Mouse (Mus musculus) hindbrain, postnatal 0 days (tissue): Measurements from ENCODE around the gene Zfp367. TPM values are rescaled to one million over a fixed set of nuclear protein-coding genes. Genes with fewer than 3 reads are reported as not detected.

ENCODE experiments used
- ATAC-seq: fragments of 200-750 bp; cut with Nextera tagmentation; 2 replicates; pipeline ENCODE4 v1.8.0; 2017; ENCODE audit warnings: mild to moderate bottlenecking, moderate TSS enrichment, moderate library complexity
- DNase-seq: peaks from one replicate; pipeline ENCODE4 v3.0.0-alpha.2; 2015; ENCODE audit warnings: low spot score
- H3K27ac ChIP-seq: fragments of 300-500 bp; sonication (generic); 2 replicates; pipeline ENCODE4 v1.5.1; 2014; ENCODE audit warnings: mild to moderate bottlenecking
- H3K27me3 ChIP-seq: fragments of 300-500 bp; sonication (generic); 2 replicates; pipeline ENCODE4 v1.6.1; 2014; ENCODE audit warnings: low read length, mixed read lengths; ENCODE audit not compliant: insufficient read depth
- H3K36me3 ChIP-seq: fragments of 300-500 bp; sonication (generic); 2 replicates; pipeline ENCODE4 v1.6.1; 2014; ENCODE audit warnings: low read length, mixed read lengths; ENCODE audit not compliant: insufficient read depth
- H3K4me1 ChIP-seq: fragments of 300-500 bp; sonication (generic); 2 replicates; pipeline ENCODE4 v1.6.1; 2014; ENCODE audit warnings: antibody characterized with exemption, low read length, mixed read lengths; ENCODE audit not compliant: insufficient read depth
- H3K4me2 ChIP-seq: fragments of 300-500 bp; sonication (generic); 2 replicates; pipeline ENCODE4 v1.6.1; 2014; ENCODE audit warnings: low read depth, mild to moderate bottlenecking, low read length, moderate library complexity, mixed read lengths
- H3K4me3 ChIP-seq: fragments of 300-500 bp; sonication (generic); 2 replicates; pipeline ENCODE4 v1.5.1; 2014; ENCODE audit warnings: low read length
- H3K9ac ChIP-seq: fragments of 300-500 bp; sonication (generic); replicated peaks from 2 replicates; pipeline ENCODE4 v1.6.1; 2014; ENCODE audit warnings: mild to moderate bottlenecking, low read length, moderate library complexity, mixed read lengths
- H3K9me3 ChIP-seq: fragments of 300-500 bp; sonication (generic); 2 replicates; pipeline ENCODE4 v1.6.1; 2016; ENCODE audit warnings: low read length, mixed read lengths
- CTCF ChIP-seq: IDR thresholded peaks from 2 replicates; pipeline ENCODE4 v1.5.1; 2016; ENCODE audit warnings: antibody characterized with exemption, control low read depth, low read depth
- WGBS: fragments of 180-500 bp; shearing (Covaris S2); extraction: QIAGEN DNeasy Blood & Tissue Kit; methylation state at CpG from one replicate; pipeline ENCODE4 v1.1.7; 2014; 5-methylcytosine and 5-hydroxymethylcytosine counted together
- polyA plus RNA-seq: library from polyadenylated mRNA; unstranded; fragments of >200 nt; fragmentation: Nextera tagmentation; extraction: Ambion mirVana; gene quantifications from 2 replicates; pipeline ENCODE4 v1.2.1, GENCODE M21; 2015
- total RNA-seq: library from RNA; depleted of rRNA; stranded (reverse); fragments of >200 nt; gene quantifications from 2 replicates; pipeline ENCODE4 v1.2.3, GENCODE M21; 2014

Gene Zfp367
- total and polyA plus RNA-seq, 2 experiments from 2014 or later = 6.7 to 15.3 TPM

DNA sequence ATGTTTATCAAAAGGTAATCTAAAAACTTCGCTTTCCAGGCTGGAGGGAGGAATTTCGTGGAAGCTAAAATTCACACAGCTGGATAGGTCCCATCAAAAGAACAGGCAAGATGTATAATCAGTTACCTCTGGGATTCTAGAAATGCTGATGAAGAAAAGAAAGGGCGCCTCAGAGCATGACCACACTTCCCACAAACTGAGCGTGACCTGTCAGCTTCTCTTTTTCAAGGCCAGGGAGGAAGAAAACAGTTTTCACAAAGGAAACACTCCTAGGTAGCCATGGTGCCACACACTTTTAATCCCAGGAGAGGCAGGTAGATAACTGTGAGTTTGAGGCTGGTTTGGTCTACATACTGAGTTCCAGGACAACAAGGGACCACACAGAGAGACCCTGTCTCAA is 32.2 kb downstream of the Zfp367 start:
- H3K4me3 ChIP-seq = no peak overlapping the region
- no peaks in the 10 kb centered on the region for H3K36me3 ChIP-seq
- H3K27ac ChIP-seq = no peak overlapping the region
- H3K9ac ChIP-seq = no peak overlapping the region
- WGBS = 53% methylated on average over 4 of the region's 4 CpGs
- no peaks in the 10 kb centered on the region for H3K9me3 ChIP-seq
- no peaks in the 10 kb centered on the region for H3K27me3 ChIP-seq
- TF ChIP-seq CTCF = no peak
- H3K4me2 ChIP-seq = no peak overlapping the region
- ATAC-seq = no peak
- DNase-seq = no peak
- no peaks in the 10 kb centered on the region for H3K4me1 ChIP-seq

DNA sequence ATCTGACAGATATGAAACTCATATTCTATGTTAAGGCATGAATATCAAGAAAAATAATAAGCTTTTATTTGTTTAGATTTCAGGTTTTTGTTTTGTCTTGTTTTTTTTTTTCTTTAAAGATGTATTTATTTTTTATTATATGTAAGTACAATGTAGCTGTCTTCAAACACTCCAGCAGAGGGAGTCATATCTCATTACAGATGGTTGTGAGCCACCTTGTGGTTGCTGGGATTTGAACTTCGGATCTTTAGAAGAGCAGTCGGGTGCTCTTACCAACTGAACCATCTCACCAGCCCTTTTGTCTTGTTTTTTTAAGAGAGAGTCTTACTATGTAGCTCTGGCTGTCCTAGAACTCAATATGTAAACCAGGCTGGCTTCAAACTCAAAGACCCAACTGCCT is 35.6 kb downstream of the Zfp367 start:
- Histone ChIP-seq H3K4me1 (no peaks in the 10 kb centered on the region), H3K9me3 (no peaks in the 10 kb centered on the region), H3K4me3 (no peak overlapping the region), H3K27ac (no peak overlapping the region), H3K9ac (no peak overlapping the region), H3K4me2 (no peak overlapping the region), H3K36me3 (no peaks in the 10 kb centered on the region), H3K27me3 (no peaks in the 10 kb centered on the region)
- WGBS = 59% methylated on average over 2 of the region's 2 CpGs
- peak; percentile 21 for TF ChIP-seq CTCF
- no peak for ATAC-seq
- DNase-seq = no peak

DNA sequence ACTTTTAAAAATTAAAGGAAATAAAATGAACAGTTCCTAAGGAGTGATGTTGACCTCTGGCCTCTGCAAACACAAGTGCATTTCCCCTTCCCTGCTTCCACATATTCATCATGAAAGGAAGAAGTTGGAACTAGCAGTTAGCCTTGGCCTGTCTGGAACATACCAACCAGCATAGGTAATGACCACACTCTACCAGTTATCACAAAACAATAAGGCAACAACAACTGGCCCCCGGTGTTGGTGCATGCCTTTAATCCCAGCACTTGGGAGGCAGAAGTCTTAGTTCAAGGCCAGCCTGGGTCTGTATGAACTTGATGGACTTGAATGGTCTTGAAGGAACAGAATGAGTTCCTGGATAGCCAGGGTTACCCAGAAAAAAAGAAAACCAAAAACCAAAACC is 42.6 kb downstream of the Zfp367 start:
- H3K27me3 ChIP-seq = no peaks in the 10 kb centered on the region
- TF ChIP-seq CTCF = no peak
- H3K4me1 ChIP-seq = no peaks in the 10 kb centered on the region
- ATAC-seq (no peak), DNase-seq (no peak)
- H3K9me3 ChIP-seq = no peaks in the 10 kb centered on the region
- no peaks in the 10 kb centered on the region for H3K36me3 ChIP-seq
- WGBS = 91% methylated on average over 1 of the region's 1 CpGs
- no peak overlapping the region for H3K4me2 ChIP-seq
- H3K9ac ChIP-seq = no peak overlapping the region
- no peak overlapping the region for H3K27ac ChIP-seq
- no peak overlapping the region for H3K4me3 ChIP-seq

GRCm38 (mm10) chr13:64108381-64108850 is 44.6 kb downstream of the Zfp367 start:
- TF ChIP-seq CTCF = no peak
- H3K4me1 ChIP-seq = no peaks in the 10 kb centered on the region
- no peaks in the 10 kb centered on the region for H3K27me3 ChIP-seq
- H3K4me3 ChIP-seq = no peak overlapping the region
- WGBS = 14% methylated on average over 5 of the region's 5 CpGs
- H3K36me3 ChIP-seq = no peaks in the 10 kb centered on the region
- H3K9me3 ChIP-seq = no peaks in the 10 kb centered on the region
- peak; percentile 46 for ATAC-seq
- H3K4me2 ChIP-seq = peak overlapping the region; percentile 34; the same call in 1 of the 2 replicates
- peak; percentile 36 for DNase-seq
- H3K27ac ChIP-seq = no peak overlapping the region
- H3K9ac ChIP-seq = no peak overlapping the region

DNA sequence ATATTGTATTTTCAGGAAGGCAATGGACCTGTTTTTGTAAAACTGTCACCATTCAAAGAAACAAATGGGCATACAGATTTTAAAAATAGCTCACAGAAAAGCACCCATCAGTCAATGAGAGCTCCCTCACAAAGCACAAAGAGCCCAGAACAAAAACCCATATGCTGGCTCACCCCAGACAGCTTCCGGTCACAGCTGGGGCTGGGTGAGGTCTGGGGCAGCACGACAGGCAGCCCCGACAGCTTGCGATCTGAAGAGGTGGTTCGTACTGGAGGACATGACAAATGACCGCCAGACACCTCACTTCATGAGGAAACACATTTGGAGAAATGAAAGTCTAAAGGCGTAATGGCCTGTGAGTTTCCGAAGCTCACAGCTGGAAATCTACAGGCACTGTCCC is 45.5 kb downstream of the Zfp367 start:
- Histone ChIP-seq H3K4me3 (no peak overlapping the region), H3K9ac (no peak overlapping the region), H3K27ac (no peak overlapping the region), H3K9me3 (no peaks in the 10 kb centered on the region), H3K36me3 (no peaks in the 10 kb centered on the region), H3K4me1 (no peaks in the 10 kb centered on the region), H3K27me3 (no peaks in the 10 kb centered on the region), H3K4me2 (peak overlapping the region; percentile 33; the same call in 1 of the 2 replicates)
- ATAC-seq (peak; percentile 57), DNase-seq (peak; percentile 29)
- TF ChIP-seq CTCF = no peak
- 13% methylated on average over 8 of the region's 8 CpGs for WGBS

DNA sequence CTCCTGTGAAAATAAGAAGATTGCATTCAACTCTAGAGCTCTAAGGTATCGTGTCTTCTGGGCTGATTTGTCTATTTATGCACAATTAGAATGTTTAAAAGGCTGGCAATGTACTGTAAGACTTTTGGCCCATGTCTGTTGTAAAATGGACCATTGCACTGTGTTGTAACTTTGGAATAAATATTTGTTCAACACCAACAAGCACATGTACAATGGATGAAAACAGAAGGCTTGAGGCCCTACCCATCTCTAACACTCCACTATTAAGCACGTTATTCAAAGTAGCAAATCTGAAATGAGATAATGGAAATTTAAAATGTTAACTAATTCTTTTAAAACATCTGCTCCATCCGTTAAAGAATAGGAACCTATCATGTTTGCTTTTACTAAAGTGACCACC is 45.9 kb downstream of the Zfp367 start:
- no peak overlapping the region for H3K9ac ChIP-seq
- H3K4me3 ChIP-seq = no peak overlapping the region
- no peaks in the 10 kb centered on the region for H3K4me1 ChIP-seq
- no peak overlapping the region for H3K27ac ChIP-seq
- ATAC-seq (no peak), DNase-seq (no peak)
- H3K9me3 ChIP-seq = no peaks in the 10 kb centered on the region
- WGBS = 40% methylated on average over 3 of the region's 3 CpGs
- no peak for TF ChIP-seq CTCF
- H3K36me3 ChIP-seq = no peaks in the 10 kb centered on the region
- H3K27me3 ChIP-seq = no peaks in the 10 kb centered on the region
- H3K4me2 ChIP-seq = no peak overlapping the region

- ATAC-seq (no peak), DNase-seq (no peak)
- TF ChIP-seq CTCF = no peak
- H3K27me3 ChIP-seq = no peaks in the 10 kb centered on the region
- 85% methylated on average over 3 of the region's 3 CpGs for WGBS
- H3K36me3 ChIP-seq = no peaks in the 10 kb centered on the region
- H3K4me3 ChIP-seq = no peak overlapping the region
- H3K4me2 ChIP-seq = no peak overlapping the region
- H3K9me3 ChIP-seq = no peaks in the 10 kb centered on the region
- H3K4me1 ChIP-seq = no peaks in the 10 kb centered on the region
- no peak overlapping the region for H3K27ac ChIP-seq
- H3K9ac ChIP-seq = no peak overlapping the region
Observed at GRCm38 (mm10) chr13:64105690-64106089, 47.3 kb downstream of the Zfp367 start.
